Mouse (Mus musculus) fat pad, adult 2 months (tissue): ENCODE measurements at regions not wholly inside any gene's neighbourhood (a gene's known extent, or its start where the extent isn't known, plus 50 kb on each side); places are given as distances from the start of the nearest gene placed in this dataset.
A peak's percentile ranks its signal among the peaks of the same experiment; 100 is the strongest.

Experiments
- DNase-seq: peaks from one replicate; pipeline ENCODE4 v3.0.0-alpha.2; 2011; ENCODE audit warnings: low read depth, low spot score; ENCODE audit errors: extremely low read depth

DNA sequence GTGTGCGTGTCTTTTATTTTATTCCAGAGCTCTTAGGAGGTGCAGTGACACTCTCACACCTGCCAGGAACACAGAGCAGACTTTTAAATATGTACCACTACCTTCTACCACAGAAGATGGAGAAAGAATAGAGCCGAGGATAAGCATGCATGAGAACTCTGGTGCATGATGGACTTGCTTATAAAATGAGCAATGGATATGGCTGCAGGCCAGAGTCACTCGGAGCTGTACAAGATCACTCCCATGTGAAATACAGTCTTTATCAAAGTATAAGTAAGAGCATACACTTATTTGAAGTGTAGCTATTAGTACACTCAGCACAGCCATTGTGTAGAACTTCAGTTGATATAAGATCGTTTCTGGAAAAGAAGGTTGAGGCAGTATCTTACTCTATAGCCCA lies 268.8 kb upstream of the Klf3 start:
- DNase-seq = no peak

DNA sequence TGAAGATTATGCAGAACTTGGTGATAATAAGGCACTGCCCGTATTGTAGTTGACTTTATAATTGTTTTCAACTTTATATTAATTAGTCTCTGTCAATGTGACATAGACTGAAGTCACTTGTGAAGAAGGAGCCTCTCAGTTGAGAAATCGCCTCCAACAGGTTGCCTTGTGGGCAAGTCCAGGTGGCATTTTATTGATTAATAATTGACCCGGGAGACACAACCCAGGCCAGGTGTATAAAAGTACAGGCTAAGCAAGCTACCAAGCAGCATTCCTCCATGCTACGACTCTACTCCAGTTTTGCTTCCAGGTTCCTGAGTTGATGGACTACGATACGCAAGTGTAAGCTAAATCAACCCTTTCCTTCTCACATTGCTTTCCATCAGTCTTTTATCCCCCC lies 268.2 kb upstream of the Klf3 start:
- DNase-seq = no peak

DNA sequence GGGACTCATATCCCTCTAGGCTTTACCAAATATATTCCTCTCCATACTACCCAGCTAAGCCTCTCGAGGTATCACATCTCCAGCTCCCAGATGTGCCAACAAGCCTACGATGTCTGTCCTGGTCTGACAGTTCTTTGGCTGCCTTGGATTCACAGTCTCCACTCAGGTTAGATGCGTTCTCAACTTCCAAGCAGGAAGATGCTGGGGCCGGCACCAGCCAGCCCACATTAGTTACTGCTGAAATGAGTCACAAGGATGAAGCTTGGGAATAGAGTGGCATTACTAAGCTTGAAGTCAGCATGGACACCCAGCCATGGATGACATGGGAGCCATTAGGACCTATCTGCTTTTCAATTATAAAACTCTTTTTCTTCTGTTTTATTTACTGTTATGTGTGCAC lies 267.6 kb upstream of the Klf3 start:
- no peak for DNase-seq

DNA sequence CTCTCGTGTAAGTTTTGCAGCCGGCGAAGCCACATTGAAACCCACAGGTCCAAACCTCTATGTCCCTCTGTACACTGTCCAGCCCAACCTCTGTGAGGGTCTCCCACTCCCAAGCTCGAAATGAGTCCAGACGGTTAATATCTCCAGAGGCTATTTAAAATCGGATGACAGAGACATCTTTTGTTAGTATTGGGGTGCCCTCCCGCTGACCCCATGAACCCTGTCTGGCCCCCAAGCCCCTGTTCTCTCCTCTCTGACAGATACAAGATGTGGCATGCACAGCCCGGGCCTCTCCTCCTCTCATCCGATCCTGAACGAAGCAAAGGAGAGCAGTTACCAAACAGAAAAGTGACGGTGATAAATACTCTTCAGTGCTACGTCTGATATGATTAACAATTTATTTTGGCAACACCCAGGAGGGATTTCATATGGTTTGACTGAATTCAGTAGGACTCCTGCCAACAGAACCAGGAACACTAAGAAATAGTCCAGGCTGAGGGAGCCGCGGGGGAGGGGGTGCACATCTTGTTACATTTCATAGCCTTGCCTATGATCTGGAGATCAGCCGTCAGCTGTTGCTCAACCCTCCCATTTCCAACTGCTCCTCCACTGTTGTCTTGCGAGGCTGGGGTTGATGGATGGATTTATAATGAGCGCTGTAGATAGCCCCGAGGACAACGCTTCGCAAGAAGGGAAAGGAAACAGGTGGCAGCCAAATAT lies 266.6 kb upstream of the Klf3 start:
- DNase-seq = peak; percentile 100

DNA sequence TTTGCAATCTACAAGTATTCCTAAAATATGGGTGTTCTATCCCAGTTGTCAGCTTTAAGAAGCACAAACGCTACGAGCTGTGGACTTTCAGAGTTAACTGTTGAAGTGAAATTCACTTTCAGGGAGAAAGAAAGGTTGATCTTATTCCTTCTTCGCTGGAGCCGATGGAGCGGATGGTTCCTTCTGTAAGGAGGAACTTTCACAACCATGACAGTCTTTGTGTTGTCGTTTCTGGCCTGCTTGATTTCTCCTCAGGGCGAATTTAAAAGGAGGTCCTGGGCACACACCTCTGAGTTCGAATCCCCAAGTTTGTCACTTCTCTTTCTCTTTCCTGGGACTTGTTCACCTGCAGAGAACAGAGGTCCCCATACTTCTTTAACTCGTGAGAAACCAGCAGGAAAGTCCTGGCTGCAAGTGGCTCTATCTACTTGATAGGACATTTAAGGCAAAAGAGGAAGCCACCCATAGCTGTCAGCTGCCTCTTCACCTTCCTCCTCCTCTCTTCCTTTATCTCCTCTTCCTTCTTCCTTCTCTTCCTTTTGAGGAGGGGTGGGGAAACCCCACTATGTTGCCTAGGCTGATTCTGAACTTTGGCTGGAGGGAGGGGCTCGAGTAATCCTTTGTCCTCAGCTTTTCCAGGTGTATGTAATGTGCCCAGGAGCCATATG lies 265.9 kb upstream of the Klf3 start:
- DNase-seq = no peak

DNA sequence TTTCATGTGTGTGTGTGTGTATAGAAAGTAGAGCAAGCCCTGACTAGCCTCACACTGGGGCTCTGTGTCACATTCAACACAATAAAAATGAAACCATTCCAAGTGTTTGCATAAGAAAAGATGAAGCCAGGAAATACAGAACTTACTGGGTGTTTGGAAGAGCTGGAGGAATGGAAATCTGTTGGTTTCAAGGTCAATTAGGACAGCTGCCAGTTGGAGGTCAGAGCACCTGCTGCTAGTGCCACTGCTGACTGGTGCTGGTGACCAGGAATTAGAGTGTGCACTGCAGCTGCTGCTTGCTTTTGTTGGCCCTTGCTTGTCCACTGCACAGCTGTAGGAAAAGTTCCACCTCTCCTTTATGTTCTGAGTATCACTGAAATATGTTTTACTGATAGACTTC lies 261.4 kb upstream of the Klf3 start:
- no peak for DNase-seq

DNA sequence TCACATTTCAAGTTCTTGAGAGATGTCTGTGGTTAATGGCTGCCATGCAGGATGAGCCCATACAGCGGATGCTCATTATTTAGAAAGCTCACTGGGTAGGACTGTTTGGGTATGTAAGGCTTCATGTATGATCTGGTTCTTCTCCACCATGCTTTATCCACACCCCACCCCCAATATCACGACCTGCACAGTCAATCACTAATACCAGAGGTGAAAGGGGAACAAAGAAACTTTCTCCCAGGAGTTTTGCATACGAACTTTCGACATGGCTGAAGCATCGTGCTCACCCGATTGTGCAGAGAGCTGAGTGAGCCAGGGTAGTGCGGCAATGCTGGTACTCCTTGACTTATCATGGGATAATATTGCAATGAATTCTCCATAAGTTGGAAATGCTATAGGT lies 247.3 kb upstream of the Klf3 start:
- DNase-seq = no peak

DNA sequence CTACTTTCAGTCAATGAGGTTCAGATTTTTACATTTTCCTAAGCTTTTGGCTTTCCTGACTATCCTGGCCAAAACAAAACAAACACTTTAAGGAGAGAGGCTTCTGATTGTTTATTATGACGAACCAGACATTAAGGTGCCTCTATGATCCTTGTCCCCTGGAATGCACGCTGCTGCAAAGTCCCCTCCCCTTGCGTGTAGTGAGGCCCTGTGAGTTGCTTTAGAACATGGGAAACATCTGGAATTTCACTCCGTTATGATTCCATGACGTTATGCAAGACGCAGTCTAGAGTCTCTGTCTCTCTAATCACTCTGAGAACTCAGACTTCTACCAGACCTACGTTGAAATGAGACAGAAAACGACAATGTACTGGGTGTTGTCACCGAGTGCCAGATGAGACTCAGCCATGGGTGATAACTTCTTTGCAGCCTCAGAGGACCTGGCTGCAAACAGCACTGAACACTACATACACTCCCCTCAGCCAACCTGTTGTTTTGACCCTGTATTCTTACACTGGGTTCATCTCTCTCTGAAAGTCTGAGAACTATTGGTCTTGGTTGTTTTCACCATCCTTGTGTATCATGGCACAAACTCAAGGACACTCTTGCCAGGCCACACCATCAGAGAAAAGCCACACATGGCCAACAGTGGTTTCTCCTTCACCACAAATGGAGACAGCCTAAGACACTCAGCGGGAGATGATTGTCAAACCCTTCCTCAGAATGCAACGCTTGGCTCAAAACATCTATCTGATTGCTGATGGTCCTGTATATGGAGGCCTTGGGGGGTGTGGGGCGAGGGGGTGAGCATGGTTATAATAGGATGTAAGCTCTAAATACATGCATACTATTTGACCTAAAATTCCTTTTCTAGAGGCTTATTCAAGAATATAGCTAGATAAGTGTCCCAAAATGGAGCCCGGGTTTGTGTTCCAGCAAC lies 236.5 kb upstream of the Klf3 start:
- DNase-seq = no peak

DNA sequence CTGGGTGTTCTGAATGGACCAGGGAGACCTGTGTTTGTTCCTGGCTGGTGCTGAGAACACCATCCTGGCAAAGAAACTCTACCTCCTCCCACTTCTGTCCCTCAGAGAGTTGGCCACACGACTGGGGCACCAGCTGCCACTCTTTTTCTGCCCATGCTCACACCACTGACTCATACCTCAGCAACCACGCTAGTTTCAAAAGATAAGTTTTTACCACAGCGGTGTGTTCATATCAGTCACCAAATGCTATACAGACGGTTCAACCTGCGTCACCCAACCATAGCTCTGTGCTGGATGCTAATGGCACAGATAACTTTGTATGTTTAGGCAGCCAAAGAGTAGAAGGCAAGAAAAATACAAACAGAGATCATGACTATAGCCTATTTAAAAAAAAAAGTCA lies 235.4 kb upstream of the Klf3 start:
- no peak for DNase-seq

DNA sequence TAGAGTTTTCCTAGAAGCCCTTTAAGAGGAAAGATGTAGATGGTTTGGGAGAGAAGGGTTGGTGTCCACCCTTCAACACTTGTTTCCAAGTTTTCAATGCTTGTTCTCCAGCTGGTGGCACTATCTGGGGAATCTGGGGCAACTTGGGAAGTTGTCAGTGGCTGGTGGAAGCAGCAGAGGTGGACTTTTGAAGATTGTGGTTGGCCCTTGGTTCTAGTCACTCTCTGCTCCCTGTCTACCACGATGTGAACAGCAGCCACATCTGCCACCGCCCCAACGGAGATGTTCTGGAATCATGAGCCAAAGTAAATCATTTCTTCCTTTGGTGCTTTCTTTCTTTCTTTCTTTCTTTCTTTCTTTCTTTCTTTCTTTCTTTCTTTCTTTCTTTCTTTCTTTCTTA lies 234.9 kb upstream of the Klf3 start:
- DNase-seq = no peak

DNA sequence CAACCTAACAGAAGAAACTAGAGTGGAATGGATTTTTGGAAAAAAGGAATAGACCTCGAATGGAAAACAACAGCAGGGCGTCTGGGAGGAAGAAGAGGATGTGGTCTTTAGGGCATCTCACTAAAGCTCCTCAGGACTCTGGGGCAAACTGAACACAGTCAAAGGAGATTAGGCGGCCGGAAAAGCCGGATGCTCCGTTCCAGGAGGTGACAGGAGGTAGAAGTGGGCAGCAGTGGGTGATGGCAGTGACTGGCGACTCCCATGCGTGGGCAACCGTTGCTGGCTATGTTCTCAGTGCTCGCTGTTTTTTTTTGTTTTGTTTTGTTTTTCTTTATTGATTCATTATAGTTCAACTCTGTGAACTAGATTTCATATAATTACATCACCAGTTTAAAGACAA lies 228.8 kb upstream of the Klf3 start:
- no peak for DNase-seq

DNA sequence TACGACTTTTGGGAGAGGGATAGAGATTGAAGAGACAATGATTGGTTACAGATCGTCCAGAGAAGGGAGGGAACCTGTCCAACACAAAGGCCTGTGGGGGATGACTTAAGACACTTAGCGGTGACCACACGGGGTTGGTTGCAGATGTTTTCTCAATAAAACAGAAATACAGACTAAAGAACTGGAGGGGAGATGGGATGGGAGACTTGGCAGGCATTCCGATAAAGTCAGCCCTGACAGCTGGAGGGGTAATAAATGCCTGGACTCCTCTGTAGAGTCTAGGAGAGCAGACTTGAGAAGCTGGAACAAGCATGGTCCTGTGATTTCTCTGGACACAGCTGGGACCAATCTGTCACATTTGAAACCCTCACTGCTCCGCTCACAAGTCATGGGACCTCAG lies 227.3 kb upstream of the Klf3 start:
- no peak for DNase-seq

DNA sequence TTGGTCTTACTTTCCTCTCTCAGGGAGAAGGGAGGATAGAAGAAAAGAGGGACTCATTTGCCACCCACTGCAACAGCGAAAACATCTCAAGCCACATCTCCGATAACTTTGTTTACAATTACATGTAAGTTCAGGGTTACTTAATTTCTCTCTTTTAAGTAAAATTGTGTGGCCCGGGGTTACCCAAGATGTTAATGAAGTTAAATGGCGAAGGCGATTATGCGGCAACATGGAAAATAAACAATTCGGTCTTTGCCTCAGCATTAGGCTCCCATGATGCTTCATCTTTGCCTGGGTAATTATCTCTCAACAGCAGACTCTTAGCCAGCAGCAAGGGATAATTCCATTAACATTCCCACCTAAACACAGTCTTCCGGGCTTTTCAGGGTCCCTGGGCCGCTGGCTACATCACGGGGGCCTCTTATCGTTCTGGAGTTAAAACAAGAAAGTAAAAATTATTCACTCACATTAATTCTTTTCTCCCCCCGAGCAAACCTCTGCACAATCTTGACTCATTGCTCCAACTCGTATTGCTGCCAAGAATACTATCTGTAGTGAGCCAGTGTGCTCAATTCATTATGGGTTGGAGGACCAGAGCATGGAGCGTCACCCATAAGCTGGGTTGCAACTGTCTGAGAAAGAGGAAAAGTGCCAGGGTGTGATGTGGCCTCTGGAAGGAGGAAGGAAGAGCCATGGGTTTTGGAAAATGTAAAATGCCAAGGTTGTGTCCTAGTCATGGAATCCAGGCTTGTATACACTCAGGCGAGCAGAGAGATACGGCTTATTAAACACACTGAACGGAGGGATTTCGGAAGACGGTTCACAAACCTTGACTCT lies 226.5 kb upstream of the Klf3 start:
- no peak for DNase-seq

DNA sequence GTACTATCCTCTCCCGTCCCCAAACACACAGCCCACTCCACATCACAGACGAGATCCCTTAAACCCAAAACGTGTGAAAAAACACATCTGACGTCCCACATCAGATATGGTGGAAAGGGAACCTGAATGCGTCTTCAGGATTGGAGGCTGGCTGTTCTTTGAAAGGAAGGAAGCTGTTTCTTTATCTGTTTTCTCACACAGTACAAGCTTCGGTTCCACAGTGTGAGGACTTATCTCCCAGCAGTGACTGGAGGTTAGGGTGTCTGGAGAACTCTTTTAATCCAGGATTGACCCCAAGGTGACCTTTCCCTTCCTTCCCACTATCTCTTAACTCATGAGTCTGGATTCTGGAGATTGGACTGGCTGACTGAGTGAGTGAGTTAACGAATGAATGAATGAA lies 225.8 kb upstream of the Klf3 start:
- DNase-seq = no peak

DNA sequence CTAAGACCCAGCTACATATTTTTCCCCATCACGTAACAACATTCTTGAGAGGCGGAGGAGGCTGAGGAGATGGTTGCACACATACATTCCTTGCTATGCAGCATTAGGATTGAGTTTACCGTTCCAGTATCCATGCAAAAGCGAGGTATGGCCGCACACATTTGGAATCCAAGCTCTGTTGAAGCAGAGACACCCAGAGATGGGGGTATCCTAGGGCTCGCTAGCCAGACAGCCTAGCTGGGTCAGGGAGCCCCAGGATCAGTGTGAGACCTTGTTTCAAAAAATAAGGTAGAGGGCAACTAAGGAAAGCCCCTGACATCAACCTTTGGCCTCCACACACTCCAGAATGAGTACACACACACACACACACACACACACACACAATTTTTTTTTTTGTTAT lies 224.7 kb upstream of the Klf3 start:
- no peak for DNase-seq

DNA sequence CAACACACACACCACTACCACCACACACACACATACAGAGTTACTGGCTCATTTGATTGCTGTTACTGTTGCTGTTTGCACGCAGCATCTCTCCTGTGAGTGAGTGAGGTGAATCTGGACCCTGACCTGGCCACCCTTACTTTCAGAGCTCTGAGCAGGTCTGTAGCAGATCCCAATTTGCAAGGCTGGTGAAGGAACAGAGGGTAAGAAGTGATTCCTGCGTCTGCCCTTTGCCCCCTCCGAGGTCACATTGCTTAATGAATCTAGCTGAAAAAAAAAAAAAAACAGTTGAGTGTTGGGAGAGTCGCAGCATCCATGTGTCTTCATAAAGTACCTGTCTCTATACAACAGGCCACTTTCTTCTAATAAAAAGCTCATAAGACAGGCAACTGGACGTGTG lies 224.1 kb upstream of the Klf3 start:
- no peak for DNase-seq

DNA sequence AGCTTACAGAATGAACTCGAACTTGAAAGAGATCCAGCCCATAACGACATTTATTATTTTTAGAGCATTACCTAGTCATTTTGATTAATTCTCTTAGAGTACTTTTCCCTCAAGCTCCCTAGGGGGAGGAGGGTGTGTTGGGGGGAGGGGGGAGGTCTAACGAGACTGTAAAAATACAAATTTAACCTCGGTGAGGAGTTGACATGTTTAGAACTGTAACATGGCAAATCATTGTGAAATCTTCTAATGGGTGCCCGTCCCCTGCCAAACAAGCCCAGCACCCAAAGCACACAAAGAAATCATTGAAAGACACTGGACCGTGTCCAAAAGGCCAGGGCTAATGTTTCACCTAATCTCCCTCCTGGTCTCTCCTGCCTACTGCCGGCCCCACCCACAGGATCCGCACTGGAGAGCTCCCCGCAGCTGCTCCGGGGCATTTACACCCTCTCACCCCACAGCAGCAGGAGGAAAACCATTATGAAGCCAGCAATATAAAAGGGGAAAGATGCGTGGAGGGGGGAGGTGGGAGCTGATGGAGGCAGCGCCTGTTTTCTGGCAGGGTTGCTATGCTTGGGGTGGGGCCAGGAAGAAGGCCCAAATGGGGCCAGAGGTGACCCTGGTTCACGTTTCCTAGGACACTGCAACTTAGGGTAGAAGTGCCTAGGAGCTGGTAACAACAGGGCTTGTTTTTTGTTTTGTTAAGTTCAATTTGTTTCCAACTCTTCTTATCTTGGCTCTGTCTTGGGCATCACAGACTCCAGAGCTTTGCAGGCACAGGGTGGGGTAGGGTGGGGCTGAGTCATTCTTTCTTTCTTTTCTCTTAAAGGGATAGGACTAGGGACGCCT lies 223.5 kb upstream of the Klf3 start:
- DNase-seq = peak; percentile 95

DNA sequence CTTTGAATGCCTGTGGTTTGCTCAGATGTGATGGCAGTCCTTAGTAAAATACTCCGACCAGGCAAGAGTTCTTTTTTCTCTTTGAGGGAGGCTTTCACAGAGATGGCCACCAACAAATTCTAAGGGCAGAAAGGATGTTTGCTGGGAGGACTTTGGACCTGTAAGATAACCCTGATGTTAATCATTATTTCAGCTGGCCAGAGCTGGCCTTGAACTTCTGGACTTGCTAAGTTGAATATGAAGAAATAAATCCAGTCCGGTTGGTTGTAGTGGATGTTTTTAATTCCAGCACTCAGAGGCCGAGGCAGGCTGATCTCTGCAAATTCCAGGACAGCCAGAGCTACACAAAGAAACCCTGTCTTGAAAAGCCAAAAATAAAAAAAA lies 222.9 kb upstream of the Klf3 start:
- no peak for DNase-seq

DNA sequence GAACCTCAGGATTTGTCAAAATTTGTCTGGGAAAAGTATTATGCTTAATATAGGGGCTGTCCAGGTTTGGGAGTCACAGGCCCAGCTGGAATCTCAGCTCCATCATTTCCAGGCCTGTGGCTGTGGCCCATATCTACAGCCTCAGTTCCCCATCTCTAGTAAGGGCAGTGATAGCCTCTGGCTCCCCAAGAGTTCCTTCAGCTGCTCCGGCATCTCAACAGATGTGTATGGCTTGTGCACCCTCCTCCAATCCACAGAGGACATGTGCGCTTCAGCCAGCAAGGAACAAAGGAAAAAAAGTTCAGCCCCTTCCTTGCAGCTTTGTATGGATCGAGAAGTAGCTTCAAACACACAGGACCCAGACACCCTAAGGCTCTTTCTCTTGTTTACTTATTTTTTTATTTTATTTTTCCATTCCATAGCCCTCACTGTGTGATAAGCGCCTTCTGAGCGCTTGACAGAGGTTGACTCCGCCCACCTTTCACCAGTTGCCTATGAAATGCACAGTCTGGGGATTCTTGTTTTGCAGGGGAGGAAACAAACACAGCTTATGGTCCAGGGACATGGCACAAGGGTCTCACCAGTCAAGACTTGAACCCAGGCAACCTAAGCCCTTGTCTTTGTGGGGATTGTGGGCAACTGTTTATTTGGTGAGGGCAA lies 222.3 kb upstream of the Klf3 start:
- no peak for DNase-seq

DNA sequence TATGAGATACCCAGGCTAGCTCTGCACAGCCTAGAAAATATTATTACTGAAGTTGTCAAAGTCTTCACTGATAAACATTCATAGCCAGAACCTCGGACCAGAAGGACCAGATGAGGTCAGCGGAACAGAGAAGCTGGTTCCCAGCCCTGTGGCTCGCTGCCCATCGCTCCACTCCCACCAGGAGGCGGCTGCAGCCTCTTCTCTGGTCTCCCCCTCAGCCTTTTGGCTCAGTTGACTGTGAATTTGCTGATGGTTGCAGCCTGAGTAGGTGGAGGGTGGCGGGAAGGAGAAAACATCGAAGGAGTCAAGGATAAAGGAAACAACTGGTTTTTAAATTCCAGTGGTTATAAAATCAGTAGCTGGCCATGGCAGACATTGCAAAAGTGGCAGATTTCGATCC lies 221.7 kb upstream of the Klf3 start:
- no peak for DNase-seq
